Mouse (Mus musculus): Measurements from ENCODE around the gene Gm9803. TPM values are rescaled to one million over a fixed set of nuclear protein-coding genes. Genes with fewer than 3 reads are reported as not detected.

Gene Gm9803
- total and polyA plus RNA-seq, 2 experiments from 2014 or later, result 6.6 to 26.9 TPM

- Histone ChIP-seq H3K27ac (ENCODE audit: low read depth) (peak overlapping the region; percentile 62), H3K27me3 (ENCODE audit: control insufficient read depth, insufficient read depth, low read length) (no peaks in the 10 kb centered on the region), H3K9ac (replicated peaks; ENCODE audit: low read depth, low read length) (no peak overlapping the region), H3K36me3 (replicated peaks; ENCODE audit: control insufficient read depth, insufficient read depth, low read length) (peaks cover 9% of the 10 kb centered on the region; the same call in 1 of the 2 replicates), H3K9me3 (replicated peaks; ENCODE audit: control insufficient read depth, low read length) (no peaks in the 10 kb centered on the region), H3K4me2 (ENCODE audit: low read depth, low read length) (no peak overlapping the region), H3K4me3 (ENCODE audit: low read depth, low read length) (no peak overlapping the region), H3K4me1 (ENCODE audit: control insufficient read depth, insufficient read depth) (peaks cover 13% of the 10 kb centered on the region; the same call in 1 of the 2 replicates)
- no peak for TF ChIP-seq CTCF (IDR thresholded peaks at IDR 0.05; ENCODE audit: low read depth)
- no peak for TF ChIP-seq EP300 (IDR thresholded peaks at IDR 0.05; ENCODE audit: low read depth)
- WGBS, result 66% methylated on average over 6 of the region's 6 CpGs
- ATAC-seq (ENCODE audit: insufficient read depth, low read depth), result no peak
- no peak for DNase-seq (ENCODE audit: low spot score)
Observed at GRCm38 (mm10) chr10:43516992-43517660, 6.8 kb upstream of the Gm9803 start.

- H3K4me1 ChIP-seq (ENCODE audit: control insufficient read depth, insufficient read depth), result peaks cover 13% of the 10 kb centered on the region; the same call in 1 of the 2 replicates
- H3K36me3 ChIP-seq (replicated peaks; ENCODE audit: control insufficient read depth, insufficient read depth, low read length), result 0 out of 2 replicates have a peak, but pooled peaks cover 5% of the 10 kb centered on the region
- H3K4me3 ChIP-seq (ENCODE audit: low read depth, low read length), result no peak overlapping the region
- H3K27me3 ChIP-seq (ENCODE audit: control insufficient read depth, insufficient read depth, low read length), result no peaks in the 10 kb centered on the region
- DNase-seq (ENCODE audit: low spot score) (peak; percentile 63), ATAC-seq (ENCODE audit: insufficient read depth, low read depth) (peak; percentile 73)
- no peaks in the 10 kb centered on the region for H3K9me3 ChIP-seq (replicated peaks; ENCODE audit: control insufficient read depth, low read length)
- TF ChIP-seq EP300 (IDR thresholded peaks at IDR 0.05; ENCODE audit: low read depth), result no peak
- TF ChIP-seq CTCF (IDR thresholded peaks at IDR 0.05; ENCODE audit: low read depth), result no peak
- 15% methylated on average over 4 of the region's 4 CpGs for WGBS
- H3K4me2 ChIP-seq (ENCODE audit: low read depth, low read length), result no peak overlapping the region
- peak overlapping the region; percentile 62 for H3K27ac ChIP-seq (ENCODE audit: low read depth)
- H3K9ac ChIP-seq (replicated peaks; ENCODE audit: low read depth, low read length), result no peak overlapping the region
Observed at GRCm38 (mm10) chr10:43517836-43518235, 6.0 kb upstream of the Gm9803 start.

DNA sequence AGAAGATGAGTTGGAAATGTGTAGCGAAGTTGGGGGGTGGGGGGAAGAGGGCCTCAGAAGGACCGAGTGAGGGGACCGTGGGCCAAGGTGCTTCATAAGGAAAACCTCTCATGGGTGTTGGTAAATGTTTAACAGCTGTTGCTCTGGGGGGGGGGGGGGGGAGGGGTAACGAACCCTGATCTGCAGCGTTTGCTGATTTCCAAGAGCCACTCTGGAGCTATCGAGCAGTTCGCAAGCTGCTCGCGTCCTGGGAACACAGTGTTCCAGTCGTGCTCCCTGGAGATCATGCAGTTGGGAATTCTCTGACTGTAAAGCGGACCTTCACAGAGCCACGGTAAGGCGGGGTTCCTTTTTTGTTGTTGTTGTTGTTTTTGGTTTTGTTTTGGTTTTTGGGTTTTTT is 5.5 kb upstream of the Gm9803 start:
- ATAC-seq (ENCODE audit: insufficient read depth, low read depth) (peak; percentile 49), DNase-seq (ENCODE audit: low spot score) (peak; percentile 25)
- H3K27me3 ChIP-seq (ENCODE audit: control insufficient read depth, insufficient read depth, low read length), result no peaks in the 10 kb centered on the region
- peak overlapping the region; percentile 62; the same call in 1 of the 2 replicates for H3K27ac ChIP-seq (ENCODE audit: low read depth)
- no peak overlapping the region for H3K4me2 ChIP-seq (ENCODE audit: low read depth, low read length)
- TF ChIP-seq EP300 (IDR thresholded peaks at IDR 0.05; ENCODE audit: low read depth) (no peak), CTCF (IDR thresholded peaks at IDR 0.05; ENCODE audit: low read depth) (no peak)
- H3K4me1 ChIP-seq (ENCODE audit: control insufficient read depth, insufficient read depth), result peaks cover 13% of the 10 kb centered on the region; the same call in 1 of the 2 replicates
- no peaks in the 10 kb centered on the region for H3K9me3 ChIP-seq (replicated peaks; ENCODE audit: control insufficient read depth, low read length)
- no peaks in the 10 kb centered on the region for H3K36me3 ChIP-seq (replicated peaks; ENCODE audit: control insufficient read depth, insufficient read depth, low read length)
- 59% methylated on average over 13 of the region's 13 CpGs for WGBS
- no peak overlapping the region for H3K9ac ChIP-seq (replicated peaks; ENCODE audit: low read depth, low read length)
- H3K4me3 ChIP-seq (ENCODE audit: low read depth, low read length), result no peak overlapping the region

GRCm38 (mm10) chr10:43519977-43520376 is 3.9 kb upstream of the Gm9803 start:
- ATAC-seq (ENCODE audit: insufficient read depth, low read depth), result no peak
- no peaks in the 10 kb centered on the region for H3K27me3 ChIP-seq (ENCODE audit: control insufficient read depth, insufficient read depth, low read length)
- WGBS, result 98% methylated on average over 2 of the region's 2 CpGs
- H3K4me2 ChIP-seq (ENCODE audit: low read depth, low read length), result no peak overlapping the region
- no peak for TF ChIP-seq CTCF (IDR thresholded peaks at IDR 0.05; ENCODE audit: low read depth)
- no peak for TF ChIP-seq EP300 (IDR thresholded peaks at IDR 0.05; ENCODE audit: low read depth)
- H3K4me1 ChIP-seq (ENCODE audit: control insufficient read depth, insufficient read depth), result peaks cover 13% of the 10 kb centered on the region; the same call in 1 of the 2 replicates
- no peak overlapping the region for H3K4me3 ChIP-seq (ENCODE audit: low read depth, low read length)
- no peak overlapping the region for H3K9ac ChIP-seq (replicated peaks; ENCODE audit: low read depth, low read length)
- no peak for DNase-seq (ENCODE audit: low spot score)
- H3K9me3 ChIP-seq (replicated peaks; ENCODE audit: control insufficient read depth, low read length), result no peaks in the 10 kb centered on the region
- H3K36me3 ChIP-seq (replicated peaks; ENCODE audit: control insufficient read depth, insufficient read depth, low read length), result peaks cover 5% of the 10 kb centered on the region; the same call in 1 of the 2 replicates
- H3K27ac ChIP-seq (ENCODE audit: low read depth), result no peak overlapping the region

- ATAC-seq (ENCODE audit: insufficient read depth, low read depth) (no peak), DNase-seq (ENCODE audit: low spot score) (no peak)
- WGBS, result 61% methylated on average over 15 of the region's 15 CpGs
- peaks cover 73% of the 10 kb centered on the region for H3K36me3 ChIP-seq (replicated peaks; ENCODE audit: control insufficient read depth, insufficient read depth, low read length)
- H3K4me3 ChIP-seq (ENCODE audit: low read depth, low read length), result no peak overlapping the region
- H3K9ac ChIP-seq (replicated peaks; ENCODE audit: low read depth, low read length), result no peak overlapping the region
- H3K4me1 ChIP-seq (ENCODE audit: control insufficient read depth, insufficient read depth), result no peaks in the 10 kb centered on the region
- no peaks in the 10 kb centered on the region for H3K9me3 ChIP-seq (replicated peaks; ENCODE audit: control insufficient read depth, low read length)
- no peak for TF ChIP-seq EP300 (IDR thresholded peaks at IDR 0.05; ENCODE audit: low read depth)
- TF ChIP-seq CTCF (IDR thresholded peaks at IDR 0.05; ENCODE audit: low read depth), result no peak
- H3K4me2 ChIP-seq (ENCODE audit: low read depth, low read length), result no peak overlapping the region
- H3K27me3 ChIP-seq (ENCODE audit: control insufficient read depth, insufficient read depth, low read length), result no peaks in the 10 kb centered on the region
- no peak overlapping the region for H3K27ac ChIP-seq (ENCODE audit: low read depth)
Observed at GRCm38 (mm10) chr10:43527283-43528269, 3.7 kb downstream of the Gm9803 start.
